Mouse (Mus musculus): ENCODE results near the gene Msi2.
A peak's percentile ranks its signal among the peaks of the same experiment; 100 is the strongest.

Gene Msi2

GRCm38 (mm10) chr11:88508133-88508532 is 210.2 kb downstream of the Msi2 start:
- H3K4me1 ChIP-seq (replicated peaks; ENCODE audit: low read depth, low read length), result peaks cover 67% of the 10 kb centered on the region
- TF ChIP-seq POU5F1 (IDR thresholded peaks at IDR 0.05; ENCODE audit: borderline replicate concordance, low read length) (no peak), NANOG (IDR thresholded peaks at IDR 0.05; ENCODE audit: borderline replicate concordance, low read length) (no peak), CTCF (conservative IDR thresholded peaks at IDR 0.05; ENCODE audit: low read length) (no peak)
- H3K9me3 ChIP-seq (ENCODE audit: low read length), result no peaks in the 10 kb centered on the region
- H3K4me3 ChIP-seq (replicated peaks; ENCODE audit: low read length), result no peak overlapping the region
- peaks cover 29% of the 10 kb centered on the region for H3K36me3 ChIP-seq (ENCODE audit: insufficient read depth, low read length)
- H3K27me3 ChIP-seq (ENCODE audit: insufficient read depth, low read length), result no peaks in the 10 kb centered on the region

GRCm38 (mm10) chr11:88506544-88507419 is 211.5 kb downstream of the Msi2 start:
- H3K36me3 ChIP-seq (ENCODE audit: insufficient read depth, low read length), result peaks cover 29% of the 10 kb centered on the region
- no peak for TF ChIP-seq NANOG (IDR thresholded peaks at IDR 0.05; ENCODE audit: borderline replicate concordance, low read length)
- no peak for TF ChIP-seq POU5F1 (IDR thresholded peaks at IDR 0.05; ENCODE audit: borderline replicate concordance, low read length)
- no peak for TF ChIP-seq CTCF (conservative IDR thresholded peaks at IDR 0.05; ENCODE audit: low read length)
- H3K9me3 ChIP-seq (ENCODE audit: low read length), result no peaks in the 10 kb centered on the region
- H3K4me3 ChIP-seq (replicated peaks; ENCODE audit: low read length), result no peak overlapping the region
- peaks cover 64% of the 10 kb centered on the region for H3K4me1 ChIP-seq (replicated peaks; ENCODE audit: low read depth, low read length)
- H3K27me3 ChIP-seq (ENCODE audit: insufficient read depth, low read length), result no peaks in the 10 kb centered on the region

- Histone ChIP-seq H3K9me3 (ENCODE audit: low read length) (no peaks in the 10 kb centered on the region), H3K27me3 (ENCODE audit: insufficient read depth, low read length) (no peaks in the 10 kb centered on the region), H3K4me3 (replicated peaks; ENCODE audit: low read length) (no peak overlapping the region), H3K4me1 (replicated peaks; ENCODE audit: low read depth, low read length) (peaks cover 64% of the 10 kb centered on the region), H3K36me3 (ENCODE audit: insufficient read depth, low read length) (peaks cover 25% of the 10 kb centered on the region)
- TF ChIP-seq CTCF (conservative IDR thresholded peaks at IDR 0.05; ENCODE audit: low read length) (no peak), NANOG (IDR thresholded peaks at IDR 0.05; ENCODE audit: borderline replicate concordance, low read length) (no peak), POU5F1 (IDR thresholded peaks at IDR 0.05; ENCODE audit: borderline replicate concordance, low read length) (no peak)
Measured at GRCm38 (mm10) chr11:88506109-88506508, 212.2 kb downstream of the Msi2 start.

GRCm38 (mm10) chr11:88502566-88502965 is 215.7 kb downstream of the Msi2 start:
- peaks cover 3% of the 10 kb centered on the region; the same call in 1 of the 2 replicates for H3K36me3 ChIP-seq (ENCODE audit: insufficient read depth, low read length)
- H3K4me1 ChIP-seq (replicated peaks; ENCODE audit: low read depth, low read length), result peaks cover 68% of the 10 kb centered on the region

GRCm38 (mm10) chr11:88498491-88498890 is 219.8 kb downstream of the Msi2 start:
- H3K36me3 ChIP-seq (ENCODE audit: insufficient read depth, low read length), result peaks cover 7% of the 10 kb centered on the region; the same call in 1 of the 2 replicates
- H3K4me1 ChIP-seq (replicated peaks; ENCODE audit: low read depth, low read length), result peaks cover 63% of the 10 kb centered on the region
- H3K9me3 ChIP-seq (ENCODE audit: low read length), result no peaks in the 10 kb centered on the region
- TF ChIP-seq POU5F1 (IDR thresholded peaks at IDR 0.05; ENCODE audit: borderline replicate concordance, low read length), result no peak
- no peak for TF ChIP-seq NANOG (IDR thresholded peaks at IDR 0.05; ENCODE audit: borderline replicate concordance, low read length)
- no peak for TF ChIP-seq CTCF (conservative IDR thresholded peaks at IDR 0.05; ENCODE audit: low read length)
- peak overlapping the region; percentile 46 for H3K4me3 ChIP-seq (replicated peaks; ENCODE audit: low read length)
- H3K27me3 ChIP-seq (ENCODE audit: insufficient read depth, low read length), result no peaks in the 10 kb centered on the region

More at GRCm38 (mm10) chr11:88502566-88502965, 215.7 kb downstream of the Msi2 start:
- Histone ChIP-seq H3K4me3 (replicated peaks; ENCODE audit: low read length) (no peak overlapping the region; the same call in 1 of the 2 replicates), H3K9me3 (ENCODE audit: low read length) (no peaks in the 10 kb centered on the region), H3K27me3 (ENCODE audit: insufficient read depth, low read length) (no peaks in the 10 kb centered on the region)
- TF ChIP-seq CTCF (conservative IDR thresholded peaks at IDR 0.05; ENCODE audit: low read length) (no peak), NANOG (IDR thresholded peaks at IDR 0.05; ENCODE audit: borderline replicate concordance, low read length) (no peak), POU5F1 (IDR thresholded peaks at IDR 0.05; ENCODE audit: borderline replicate concordance, low read length) (no peak)

GRCm38 (mm10) chr11:88496460-88496859 is 221.9 kb downstream of the Msi2 start:
- Histone ChIP-seq H3K36me3 (ENCODE audit: insufficient read depth, low read length) (peaks cover 12% of the 10 kb centered on the region; the same call in 1 of the 2 replicates), H3K27me3 (ENCODE audit: insufficient read depth, low read length) (no peaks in the 10 kb centered on the region), H3K4me1 (replicated peaks; ENCODE audit: low read depth, low read length) (peaks cover 50% of the 10 kb centered on the region), H3K9me3 (ENCODE audit: low read length) (no peaks in the 10 kb centered on the region), H3K4me3 (replicated peaks; ENCODE audit: low read length) (no peak overlapping the region)
- TF ChIP-seq NANOG (IDR thresholded peaks at IDR 0.05; ENCODE audit: borderline replicate concordance, low read length) (no peak), CTCF (conservative IDR thresholded peaks at IDR 0.05; ENCODE audit: low read length) (no peak), POU5F1 (IDR thresholded peaks at IDR 0.05; ENCODE audit: borderline replicate concordance, low read length) (no peak)

GRCm38 (mm10) chr11:88495759-88496158 is 222.6 kb downstream of the Msi2 start:
- Histone ChIP-seq H3K36me3 (ENCODE audit: insufficient read depth, low read length) (peaks cover 12% of the 10 kb centered on the region; the same call in 1 of the 2 replicates), H3K4me1 (replicated peaks; ENCODE audit: low read depth, low read length) (peaks cover 50% of the 10 kb centered on the region), H3K4me3 (replicated peaks; ENCODE audit: low read length) (no peak overlapping the region), H3K9me3 (ENCODE audit: low read length) (no peaks in the 10 kb centered on the region), H3K27me3 (ENCODE audit: insufficient read depth, low read length) (no peaks in the 10 kb centered on the region)
- TF ChIP-seq CTCF (conservative IDR thresholded peaks at IDR 0.05; ENCODE audit: low read length) (no peak), NANOG (IDR thresholded peaks at IDR 0.05; ENCODE audit: borderline replicate concordance, low read length) (no peak)

DNA sequence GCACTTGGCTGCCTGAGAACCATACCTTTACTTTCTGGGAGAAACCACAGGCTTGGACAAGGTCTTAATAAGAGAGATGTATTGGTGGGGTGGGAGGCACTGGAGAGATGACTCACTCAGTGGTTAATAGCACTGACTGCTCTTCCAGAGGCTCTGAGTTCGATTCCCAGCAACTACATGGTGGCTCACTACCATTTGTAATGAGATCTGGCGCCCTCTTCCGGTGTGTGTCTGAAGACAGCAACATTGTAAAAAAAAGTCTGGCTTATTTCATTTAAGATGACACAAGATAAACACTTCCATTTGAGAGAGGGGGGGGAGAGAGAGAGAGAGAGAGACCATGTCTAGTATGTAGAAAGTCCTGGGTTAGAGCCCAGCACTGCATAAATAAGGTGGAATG is 223.3 kb downstream of the Msi2 start:
- no peaks in the 10 kb centered on the region for H3K9me3 ChIP-seq (ENCODE audit: low read length)
- H3K4me1 ChIP-seq (replicated peaks; ENCODE audit: low read depth, low read length), result peaks cover 46% of the 10 kb centered on the region
- peaks cover 12% of the 10 kb centered on the region; the same call in 1 of the 2 replicates for H3K36me3 ChIP-seq (ENCODE audit: insufficient read depth, low read length)
- no peak overlapping the region for H3K4me3 ChIP-seq (replicated peaks; ENCODE audit: low read length)
- no peaks in the 10 kb centered on the region for H3K27me3 ChIP-seq (ENCODE audit: insufficient read depth, low read length)
- TF ChIP-seq NANOG (IDR thresholded peaks at IDR 0.05; ENCODE audit: borderline replicate concordance, low read length), result no peak

All from E14TG2a.4 (cell line).